Mouse (Mus musculus) cortical plate, adult 2 months (tissue): ENCODE measurements around the gene P3h3.

ENCODE experiments used
- CTCF ChIP-seq: fragments of 200-500 bp; IDR thresholded peaks from 2 replicates; pipeline ENCODE4 v1.5.1; 2011; ENCODE audit warnings: mild to moderate bottlenecking, control low read depth, low read length; ENCODE audit not compliant: insufficient read depth; ENCODE audit errors: extremely low read depth
- POLR2A ChIP-seq: fragments of 200-500 bp; IDR thresholded peaks from 2 replicates; pipeline ENCODE4 v1.6.1; 2011; ENCODE audit warnings: mild to moderate bottlenecking, low read length, control low read depth; ENCODE audit not compliant: insufficient read depth; ENCODE audit errors: extremely low read depth

- TF ChIP-seq POLR2A: no peak
- no peak for TF ChIP-seq CTCF
Measured at GRCm38 (mm10) chr6:124884714-124885500, 27.4 kb upstream of the P3h3 start.
